Mouse (Mus musculus) adrenal gland, postnatal 14 days (tissue): ENCODE data around the gene Abhd18. TPM values are rescaled to one million over a fixed set of nuclear protein-coding genes. Genes with fewer than 3 reads are reported as not detected.
"Not testable (repeated sequence)": the region's sequence is repeated elsewhere in the genome, so short reads cannot be mapped to it uniquely, and the experiment has no call there.

Experiments
- DNase-seq: peaks from one replicate; pipeline ENCODE4 v3.0.0; 2021; ENCODE audit warnings: mixed read lengths
- long read RNA-seq, 2 experiments: library from polyadenylated mRNA; stranded (forward); transcript quantifications; one replicate each; pipeline ENCODE4 v2.0.0; 2021
- total RNA-seq: library from RNA; stranded (reverse); gene quantifications from 2 replicates; pipeline ENCODE4 v1.2.3, GENCODE M21; 2021

Abhd18 gene
- total RNA-seq = 6.8 and 7.7 TPM in 2 replicates
- long read RNA-seq, experiment 1, partial matches to known transcripts = 0 of 3 reads
- long read RNA-seq, experiment 1, other reads (novel, unspliced or antisense) = 1 of 3 reads
- long read RNA-seq, experiment 2, full-length matches to known transcripts = 5 of 6 reads
- long read RNA-seq, experiment 2, partial matches to known transcripts = 0 of 6 reads
- long read RNA-seq, experiment 2, other reads (novel, unspliced or antisense) = 1 of 6 reads

- not testable (repeated sequence) for DNase-seq
Measured at GRCm38 (mm10) chr3:40846957-40847017, at the start of gene Abhd18. TSS of gene Abhd18 (plus strand) at chr3:40846970.

GRCm38 (mm10) chr3:40798054-40798453 is 48.7 kb upstream of the Abhd18 start:
- no peak for DNase-seq

GRCm38 (mm10) chr3:40798500-40798899 is 48.3 kb upstream of the Abhd18 start:
- DNase-seq = peak; percentile 69

- DNase-seq = peak; percentile 98
Measured at GRCm38 (mm10) chr3:40799530-40800372, 47.0 kb upstream of the Abhd18 start, which contains the start of gene Plk4. TSS of gene Plk4 (plus strand) at chr3:40800019.

- peak; percentile 65 for DNase-seq
Measured at GRCm38 (mm10) chr3:40800373-40800823, 46.4 kb upstream of the Abhd18 start.

GRCm38 (mm10) chr3:40806871-40807270 is 39.9 kb upstream of the Abhd18 start:
- no peak for DNase-seq

GRCm38 (mm10) chr3:40808686-40809085 is 38.1 kb upstream of the Abhd18 start:
- DNase-seq = no peak

GRCm38 (mm10) chr3:40809894-40810293 is 36.9 kb upstream of the Abhd18 start:
- DNase-seq = no peak

- DNase-seq = no peak
Measured at GRCm38 (mm10) chr3:40813275-40813674, 33.5 kb upstream of the Abhd18 start.

GRCm38 (mm10) chr3:40845521-40845920 is 1.2 kb upstream of the Abhd18 start:
- DNase-seq = peak; percentile 24

- peak; percentile 97 for DNase-seq
Measured at GRCm38 (mm10) chr3:40846473-40846956, 255 bp upstream of the Abhd18 start, which contains the start of gene Mfsd8. TSS of gene Mfsd8 (minus strand) at chr3:40846886.

- DNase-seq = peak; percentile 36
Measured at GRCm38 (mm10) chr3:40847018-40847417, 248 bp downstream of the Abhd18 start.

GRCm38 (mm10) chr3:40847936-40848335 is 1.2 kb downstream of the Abhd18 start:
- not testable (repeated sequence) for DNase-seq

GRCm38 (mm10) chr3:40853123-40853738 is 6.5 kb downstream of the Abhd18 start:
- DNase-seq = not testable (repeated sequence)

- peak; percentile 99 for DNase-seq
Measured at GRCm38 (mm10) chr3:40893816-40894258, 47.1 kb downstream of the Abhd18 start.

- DNase-seq = peak; percentile 31
Measured at GRCm38 (mm10) chr3:40894336-40894735, 47.6 kb downstream of the Abhd18 start.

- not testable (repeated sequence) for DNase-seq
Measured at GRCm38 (mm10) chr3:40902443-40902842, 55.7 kb downstream of the Abhd18 start, which contains the start of gene 1700034I23Rik. TSS of gene 1700034I23Rik (minus strand) at chr3:40902543.

GRCm38 (mm10) chr3:40938189-40938588 is 91.4 kb downstream of the Abhd18 start:
- no peak for DNase-seq

GRCm38 (mm10) chr3:40938592-40938991 is 91.8 kb downstream of the Abhd18 start:
- DNase-seq = no peak

- no peak for DNase-seq
Measured at GRCm38 (mm10) chr3:40939019-40939418, 92.2 kb downstream of the Abhd18 start.

- DNase-seq = peak; percentile 100
Measured at GRCm38 (mm10) chr3:40949170-40949902, 102.6 kb downstream of the Abhd18 start, which contains the start of gene Larp1b. TSS of gene Larp1b (plus strand) at chr3:40949828.

- peak; percentile 73 for DNase-seq
Measured at GRCm38 (mm10) chr3:40949903-40950600, 103.3 kb downstream of the Abhd18 start.
